Mouse (Mus musculus): Measurements from ENCODE around the gene Rasl11b.

Gene Rasl11b

GRCm38 (mm10) chr5:74173162-74173844 lies 21.8 kb upstream of the Rasl11b start:
- 0 out of 2 replicates have a peak overlapping the region, but pooled peaks have one; percentile 17 for H3K4me3 ChIP-seq (replicated peaks; ENCODE audit: low read length)
- H3K36me3 ChIP-seq (ENCODE audit: insufficient read depth, low read length) = no peaks in the 10 kb centered on the region
- no peaks in the 10 kb centered on the region for H3K27me3 ChIP-seq (ENCODE audit: insufficient read depth, low read length)
- no peaks in the 10 kb centered on the region for H3K9me3 ChIP-seq (ENCODE audit: low read length)
- no peak for TF ChIP-seq CTCF (conservative IDR thresholded peaks at IDR 0.05; ENCODE audit: low read length)
- TF ChIP-seq NANOG (IDR thresholded peaks at IDR 0.05; ENCODE audit: borderline replicate concordance, low read length) = no peak
- TF ChIP-seq POU5F1 (IDR thresholded peaks at IDR 0.05; ENCODE audit: borderline replicate concordance, low read length) = no peak
- H3K4me1 ChIP-seq (replicated peaks; ENCODE audit: low read depth, low read length) = peaks cover 17% of the 10 kb centered on the region

- H3K4me3 ChIP-seq (replicated peaks; ENCODE audit: low read length) = no peak overlapping the region
- H3K27me3 ChIP-seq (ENCODE audit: insufficient read depth, low read length) = no peaks in the 10 kb centered on the region
- no peaks in the 10 kb centered on the region for H3K9me3 ChIP-seq (ENCODE audit: low read length)
- H3K4me1 ChIP-seq (replicated peaks; ENCODE audit: low read depth, low read length) = peaks cover 29% of the 10 kb centered on the region
- no peaks in the 10 kb centered on the region for H3K36me3 ChIP-seq (ENCODE audit: insufficient read depth, low read length)
- no peak for TF ChIP-seq CTCF (conservative IDR thresholded peaks at IDR 0.05; ENCODE audit: low read length)
- TF ChIP-seq POU5F1 (IDR thresholded peaks at IDR 0.05; ENCODE audit: borderline replicate concordance, low read length) = no peak
- TF ChIP-seq NANOG (IDR thresholded peaks at IDR 0.05; ENCODE audit: borderline replicate concordance, low read length) = no peak
These were observed 19.4 kb upstream of the Rasl11b start for GRCm38 (mm10) chr5:74175526-74176270.

GRCm38 (mm10) chr5:74180216-74180615 lies 14.9 kb upstream of the Rasl11b start:
- no peaks in the 10 kb centered on the region for H3K27me3 ChIP-seq (ENCODE audit: insufficient read depth, low read length)
- H3K36me3 ChIP-seq (ENCODE audit: insufficient read depth, low read length) = no peaks in the 10 kb centered on the region
- H3K4me1 ChIP-seq (replicated peaks; ENCODE audit: low read depth, low read length) = peaks cover 20% of the 10 kb centered on the region
- H3K9me3 ChIP-seq (ENCODE audit: low read length) = no peaks in the 10 kb centered on the region
- TF ChIP-seq POU5F1 (IDR thresholded peaks at IDR 0.05; ENCODE audit: borderline replicate concordance, low read length) (no peak), CTCF (conservative IDR thresholded peaks at IDR 0.05; ENCODE audit: low read length) (no peak), NANOG (IDR thresholded peaks at IDR 0.05; ENCODE audit: borderline replicate concordance, low read length) (no peak)
- no peak overlapping the region for H3K4me3 ChIP-seq (replicated peaks; ENCODE audit: low read length)

- Histone ChIP-seq H3K4me1 (replicated peaks; ENCODE audit: low read depth, low read length) (peaks cover 12% of the 10 kb centered on the region), H3K36me3 (ENCODE audit: insufficient read depth, low read length) (no peaks in the 10 kb centered on the region), H3K4me3 (replicated peaks; ENCODE audit: low read length) (no peak overlapping the region), H3K27me3 (ENCODE audit: insufficient read depth, low read length) (no peaks in the 10 kb centered on the region), H3K9me3 (ENCODE audit: low read length) (no peaks in the 10 kb centered on the region)
- TF ChIP-seq NANOG (IDR thresholded peaks at IDR 0.05; ENCODE audit: borderline replicate concordance, low read length) (no peak), POU5F1 (IDR thresholded peaks at IDR 0.05; ENCODE audit: borderline replicate concordance, low read length) (no peak), CTCF (conservative IDR thresholded peaks at IDR 0.05; ENCODE audit: low read length) (no peak)
These were observed 12.0 kb upstream of the Rasl11b start for GRCm38 (mm10) chr5:74183118-74183517.

GRCm38 (mm10) chr5:74184607-74185006 lies 10.5 kb upstream of the Rasl11b start:
- no peak for TF ChIP-seq CTCF (conservative IDR thresholded peaks at IDR 0.05; ENCODE audit: low read length)
- TF ChIP-seq POU5F1 (IDR thresholded peaks at IDR 0.05; ENCODE audit: borderline replicate concordance, low read length) = no peak
- no peak for TF ChIP-seq NANOG (IDR thresholded peaks at IDR 0.05; ENCODE audit: borderline replicate concordance, low read length)
- Histone ChIP-seq H3K4me3 (replicated peaks; ENCODE audit: low read length) (no peak overlapping the region), H3K27me3 (ENCODE audit: insufficient read depth, low read length) (peaks cover 2% of the 10 kb centered on the region; the same call in 1 of the 2 replicates), H3K36me3 (ENCODE audit: insufficient read depth, low read length) (no peaks in the 10 kb centered on the region), H3K4me1 (replicated peaks; ENCODE audit: low read depth, low read length) (peaks cover 9% of the 10 kb centered on the region), H3K9me3 (ENCODE audit: low read length) (no peaks in the 10 kb centered on the region)

GRCm38 (mm10) chr5:74188076-74188475 lies 7.0 kb upstream of the Rasl11b start:
- Histone ChIP-seq H3K36me3 (ENCODE audit: insufficient read depth, low read length) (no peaks in the 10 kb centered on the region), H3K9me3 (ENCODE audit: low read length) (no peaks in the 10 kb centered on the region), H3K4me3 (replicated peaks; ENCODE audit: low read length) (no peak overlapping the region), H3K27me3 (ENCODE audit: insufficient read depth, low read length) (peaks cover 7% of the 10 kb centered on the region), H3K4me1 (replicated peaks; ENCODE audit: low read depth, low read length) (peaks cover 16% of the 10 kb centered on the region)
- TF ChIP-seq CTCF (conservative IDR thresholded peaks at IDR 0.05; ENCODE audit: low read length) = no peak
- no peak for TF ChIP-seq POU5F1 (IDR thresholded peaks at IDR 0.05; ENCODE audit: borderline replicate concordance, low read length)
- TF ChIP-seq NANOG (IDR thresholded peaks at IDR 0.05; ENCODE audit: borderline replicate concordance, low read length) = no peak

GRCm38 (mm10) chr5:74188886-74189285 lies 6.2 kb upstream of the Rasl11b start:
- Histone ChIP-seq H3K4me3 (replicated peaks; ENCODE audit: low read length) (no peak overlapping the region), H3K9me3 (ENCODE audit: low read length) (no peaks in the 10 kb centered on the region), H3K4me1 (replicated peaks; ENCODE audit: low read depth, low read length) (peaks cover 20% of the 10 kb centered on the region), H3K36me3 (ENCODE audit: insufficient read depth, low read length) (no peaks in the 10 kb centered on the region), H3K27me3 (ENCODE audit: insufficient read depth, low read length) (peaks cover 13% of the 10 kb centered on the region)
- TF ChIP-seq POU5F1 (IDR thresholded peaks at IDR 0.05; ENCODE audit: borderline replicate concordance, low read length) = no peak
- TF ChIP-seq CTCF (conservative IDR thresholded peaks at IDR 0.05; ENCODE audit: low read length) = no peak
- TF ChIP-seq NANOG (IDR thresholded peaks at IDR 0.05; ENCODE audit: borderline replicate concordance, low read length) = no peak

GRCm38 (mm10) chr5:74189484-74190160 lies 5.5 kb upstream of the Rasl11b start:
- no peaks in the 10 kb centered on the region for H3K36me3 ChIP-seq (ENCODE audit: insufficient read depth, low read length)
- no peak overlapping the region for H3K4me3 ChIP-seq (replicated peaks; ENCODE audit: low read length)
- peaks cover 18% of the 10 kb centered on the region for H3K27me3 ChIP-seq (ENCODE audit: insufficient read depth, low read length)
- H3K4me1 ChIP-seq (replicated peaks; ENCODE audit: low read depth, low read length) = peaks cover 27% of the 10 kb centered on the region
- no peaks in the 10 kb centered on the region for H3K9me3 ChIP-seq (ENCODE audit: low read length)
- no peak for TF ChIP-seq POU5F1 (IDR thresholded peaks at IDR 0.05; ENCODE audit: borderline replicate concordance, low read length)

Measured in E14TG2a.4 (cell line).